Comparison of ENCODE assay signal across 35 mouse cellular contexts in the genomic region with DNA sequence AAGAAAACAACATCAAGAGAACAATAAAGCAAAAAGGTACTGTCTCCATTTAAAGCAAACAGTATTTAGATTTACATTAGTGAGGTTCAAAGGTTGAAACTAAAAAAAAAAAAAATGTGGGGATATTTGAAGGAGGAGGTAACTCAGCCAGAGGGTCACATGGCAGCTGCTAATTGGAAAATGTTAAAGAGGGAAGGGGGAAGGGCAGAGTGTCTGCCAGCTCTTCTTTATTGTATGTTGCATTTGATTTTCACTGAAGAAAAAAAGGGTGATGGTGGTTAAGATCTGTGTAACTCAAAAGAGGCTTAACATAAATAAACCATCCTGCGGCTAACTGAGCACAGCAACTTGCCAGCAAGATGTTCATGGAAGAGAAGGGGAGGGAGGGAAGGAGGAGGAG.
"Had no signal": no experiment of that assay in that cellular context is flagged by ENCODE, and none has a peak within 500 bp of the region (broad histone marks: within the 10 kb centered on the region; RNA-seq: fewer than 3 reads in every experiment).

No protein-coding gene starts in this region.

- H3K27ac ChIP-seq: heart, embryonic 10.5 days; heart, embryonic 13.5 days; heart, embryonic 15.5 days; hindbrain, embryonic 10.5 days; hindbrain, embryonic 12.5 days; hindbrain, embryonic 13.5 days; hindbrain, embryonic 14.5 days; hindbrain, embryonic 15.5 days; hindbrain, postnatal 0 days; intestine, embryonic 15.5 days; kidney, embryonic 15.5 days; kidney, postnatal 0 days; layer of hippocampus, adult 2 months; left cerebral cortex, adult 2 months had no signal

- DNase-seq: heart, postnatal 10 days; heart, postnatal 14 days; heart, postnatal 36 days; kidney, adult 11 months; kidney, adult 18-20 months; kidney, adult 2 months; kidney, adult 8-10 months; kidney, adult 9 months; kidney, postnatal 10 days; kidney, postnatal 14 days; kidney, postnatal 25 days; kidney, postnatal 36 days; kidney, postnatal 4 days; layer of hippocampus, adult 9-11 months; layer of hippocampus, postnatal 36 days had no signal

- H3K9ac ChIP-seq: heart, embryonic 12.5 days; heart, embryonic 13.5 days; heart, embryonic 15.5 days; hindbrain, embryonic 12.5 days; hindbrain, embryonic 13.5 days; hindbrain, embryonic 14.5 days; hindbrain, embryonic 15.5 days; intestine, embryonic 15.5 days; kidney, embryonic 15.5 days had no signal

- H3K4me2 ChIP-seq: heart, embryonic 11.5 days; heart, embryonic 12.5 days; heart, embryonic 13.5 days; heart, embryonic 15.5 days; hindbrain, embryonic 12.5 days; hindbrain, embryonic 13.5 days; hindbrain, embryonic 14.5 days; hindbrain, embryonic 15.5 days; intestine, embryonic 15.5 days; kidney, embryonic 15.5 days had no signal

- H3K36me3 ChIP-seq: heart, embryonic 10.5 days; heart, embryonic 12.5 days; heart, embryonic 13.5 days; heart, embryonic 15.5 days; hindbrain, embryonic 10.5 days; hindbrain, embryonic 12.5 days; hindbrain, embryonic 13.5 days; hindbrain, embryonic 15.5 days; intestine, embryonic 15.5 days; kidney, embryonic 15.5 days had no signal

- H3K27me3 ChIP-seq: heart, embryonic 12.5 days; heart, embryonic 13.5 days; heart, embryonic 15.5 days; hindbrain, embryonic 12.5 days; hindbrain, embryonic 15.5 days; intestine, embryonic 15.5 days had no signal

- H3K4me3 ChIP-seq: heart, embryonic 10.5 days; heart, embryonic 12.5 days; heart, embryonic 13.5 days; heart, embryonic 15.5 days; hindbrain, embryonic 10.5 days; hindbrain, embryonic 12.5 days; hindbrain, embryonic 13.5 days; hindbrain, embryonic 15.5 days; intestine, embryonic 15.5 days; kidney, embryonic 15.5 days; layer of hippocampus, adult 2 months; left cerebral cortex, adult 2 months had no signal

- H3K9me3 ChIP-seq: heart, embryonic 10.5 days; heart, embryonic 12.5 days; heart, embryonic 13.5 days; heart, embryonic 15.5 days; hindbrain, embryonic 10.5 days; hindbrain, embryonic 12.5 days; hindbrain, embryonic 13.5 days; hindbrain, embryonic 15.5 days; intestine, embryonic 15.5 days; kidney, embryonic 15.5 days had no signal

- H3K4me1 ChIP-seq: heart, embryonic 10.5 days; heart, embryonic 12.5 days; heart, embryonic 13.5 days; heart, embryonic 15.5 days; intestine, embryonic 15.5 days had no signal

- ATAC-seq: hindbrain, embryonic 16.5 days; hindbrain, postnatal 0 days; inflammation-experienced regulatory T-cells, adult 6 months; intestine, embryonic 15.5 days; intestine, embryonic 16.5 days; intestine, postnatal 0 days had no signal
